Mouse (Mus musculus) spleen, postnatal 4 days (tissue): ENCODE results near the gene Zswim3.
"Not testable (repeated sequence)": the region's sequence is repeated elsewhere in the genome, so short reads cannot be mapped to it uniquely, and the experiment has no call there.

Source experiments
- DNase-seq, 2 experiments: peaks; one replicate each; pipeline ENCODE4 v3.0.0; 2022; ENCODE audit warnings: low spot score in 2 of 2

Zswim3 gene

GRCm38 (mm10) chr2:164779481-164780086 lies 25.3 kb upstream of the Zswim3 start, which contains the start of gene Tnnc2:
Gene Tnnc2 (minus strand): TSS chr2:164779967.
- no peak for DNase-seq

GRCm38 (mm10) chr2:164781876-164782275 lies 23.0 kb upstream of the Zswim3 start:
- DNase-seq = no peak

GRCm38 (mm10) chr2:164783926-164784581 lies 20.8 kb upstream of the Zswim3 start:
- no peak for DNase-seq

GRCm38 (mm10) chr2:164784869-164785420 lies 20.0 kb upstream of the Zswim3 start:
- DNase-seq = no peak

DNA sequence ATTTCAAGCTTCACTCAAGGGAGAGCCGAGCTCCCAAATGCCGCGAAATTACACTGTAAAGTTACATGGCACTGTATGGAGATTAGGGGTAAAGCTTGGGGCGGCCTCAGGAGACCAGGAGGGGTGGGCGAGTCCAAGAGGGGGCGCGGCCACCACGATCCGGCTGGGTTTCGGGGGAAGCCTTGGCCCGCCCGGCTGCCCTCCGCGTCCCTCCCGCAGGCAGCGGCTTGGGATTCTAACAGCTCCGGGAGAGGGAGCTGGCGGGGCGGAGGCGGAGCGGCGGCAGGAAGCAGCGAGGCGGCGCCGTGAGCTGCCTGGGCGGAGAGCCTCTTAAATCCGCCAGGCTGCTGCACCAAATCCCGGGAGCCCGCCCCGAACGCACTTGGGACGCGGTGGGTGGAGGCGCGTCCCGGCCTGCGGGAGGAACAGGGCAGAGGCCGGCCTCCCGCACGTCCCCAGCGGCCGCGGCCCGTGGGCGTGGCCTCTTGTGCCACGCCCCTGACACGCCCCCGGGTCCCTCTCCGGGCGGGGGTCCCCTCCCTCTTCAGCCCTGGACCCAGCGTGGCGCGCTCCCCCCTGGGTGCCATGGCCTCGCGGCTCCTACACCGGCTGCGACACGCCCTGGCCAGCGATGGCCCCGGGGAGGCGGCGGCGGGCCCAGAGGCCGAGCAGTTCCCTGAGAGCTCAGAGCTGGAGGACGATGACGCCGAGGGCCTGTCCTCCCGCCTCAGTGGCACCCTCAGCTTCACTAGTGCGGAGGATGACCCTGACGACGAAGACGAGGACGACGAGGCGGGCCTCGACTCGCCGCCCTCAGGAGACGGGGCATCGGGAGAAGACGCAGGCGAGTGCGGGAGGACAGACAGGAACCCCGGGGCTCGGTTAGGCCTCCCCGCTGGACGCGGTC lies 19.2 kb upstream of the Zswim3 start, which contains the start of gene Snx21:
Gene Snx21, plus strand, starts transcription at position 343 of the 907 bp plus-strand sequence.
- peak; percentile 71 to 84 for DNase-seq

GRCm38 (mm10) chr2:164786388-164786885 lies 18.5 kb upstream of the Zswim3 start:
- DNase-seq = no peak

GRCm38 (mm10) chr2:164787032-164787431 lies 17.9 kb upstream of the Zswim3 start:
- no peak for DNase-seq

DNA sequence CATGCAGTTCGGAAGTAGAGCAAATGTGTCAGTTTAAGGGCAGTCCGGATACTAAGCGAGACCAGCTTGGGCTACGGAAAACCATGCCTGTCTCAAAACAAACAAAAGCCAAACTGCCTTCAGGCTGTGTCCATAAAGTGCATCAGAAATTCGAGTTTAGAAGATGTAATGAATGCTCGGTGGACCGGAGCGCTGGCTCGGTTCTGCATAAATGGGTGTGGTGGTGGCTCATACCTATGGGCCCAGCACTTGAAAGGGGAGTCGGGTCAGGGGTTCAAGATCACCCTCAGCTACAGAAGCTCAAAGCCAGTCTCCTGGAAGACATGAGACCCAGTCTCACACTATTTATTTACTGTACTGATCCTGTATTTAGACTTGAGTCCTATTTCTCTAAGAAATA lies 17.1 kb upstream of the Zswim3 start:
- no peak for DNase-seq

DNA sequence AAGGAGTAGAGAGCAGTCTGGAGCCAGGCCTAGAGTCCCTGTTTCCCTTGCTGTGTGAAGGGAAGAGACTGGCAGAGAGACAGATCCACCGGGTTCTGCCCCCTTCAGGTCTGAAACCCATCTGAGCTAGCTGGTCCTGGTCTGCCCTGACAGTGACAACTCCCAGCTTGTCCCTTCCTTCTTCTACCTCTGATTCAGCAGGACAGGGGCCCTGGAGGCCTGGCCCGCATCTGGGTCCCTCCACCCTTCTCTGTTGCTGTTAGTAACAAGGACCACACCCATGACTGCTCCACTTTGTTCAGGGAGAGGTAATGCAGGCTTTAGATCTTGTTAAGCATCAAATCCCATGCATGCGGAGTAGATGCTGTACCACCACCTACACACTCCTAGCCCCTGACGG lies 16.5 kb upstream of the Zswim3 start:
- no peak for DNase-seq

DNA sequence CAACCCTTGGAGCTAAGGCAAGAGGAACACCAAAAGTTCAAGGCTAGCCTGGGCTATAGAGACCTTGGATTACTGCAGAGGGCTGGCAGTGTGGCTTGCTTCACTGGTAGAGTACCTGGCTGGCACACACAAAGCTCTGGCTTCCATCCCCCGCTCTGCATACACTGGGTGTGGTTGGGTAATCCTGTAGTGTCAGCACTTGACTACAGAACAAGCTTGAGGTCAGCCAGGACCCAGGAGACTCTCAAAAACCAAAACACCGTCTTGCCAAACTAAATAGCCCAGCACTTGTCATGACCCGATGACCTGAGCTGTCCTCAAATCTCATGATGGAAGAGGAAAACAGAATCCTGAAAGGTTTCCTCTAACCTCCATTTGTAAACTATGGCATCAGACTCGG lies 14.4 kb upstream of the Zswim3 start:
- DNase-seq = no peak

- no peak for DNase-seq
These were observed 13.0 kb upstream of the Zswim3 start for GRCm38 (mm10) chr2:164791841-164792261.

DNA sequence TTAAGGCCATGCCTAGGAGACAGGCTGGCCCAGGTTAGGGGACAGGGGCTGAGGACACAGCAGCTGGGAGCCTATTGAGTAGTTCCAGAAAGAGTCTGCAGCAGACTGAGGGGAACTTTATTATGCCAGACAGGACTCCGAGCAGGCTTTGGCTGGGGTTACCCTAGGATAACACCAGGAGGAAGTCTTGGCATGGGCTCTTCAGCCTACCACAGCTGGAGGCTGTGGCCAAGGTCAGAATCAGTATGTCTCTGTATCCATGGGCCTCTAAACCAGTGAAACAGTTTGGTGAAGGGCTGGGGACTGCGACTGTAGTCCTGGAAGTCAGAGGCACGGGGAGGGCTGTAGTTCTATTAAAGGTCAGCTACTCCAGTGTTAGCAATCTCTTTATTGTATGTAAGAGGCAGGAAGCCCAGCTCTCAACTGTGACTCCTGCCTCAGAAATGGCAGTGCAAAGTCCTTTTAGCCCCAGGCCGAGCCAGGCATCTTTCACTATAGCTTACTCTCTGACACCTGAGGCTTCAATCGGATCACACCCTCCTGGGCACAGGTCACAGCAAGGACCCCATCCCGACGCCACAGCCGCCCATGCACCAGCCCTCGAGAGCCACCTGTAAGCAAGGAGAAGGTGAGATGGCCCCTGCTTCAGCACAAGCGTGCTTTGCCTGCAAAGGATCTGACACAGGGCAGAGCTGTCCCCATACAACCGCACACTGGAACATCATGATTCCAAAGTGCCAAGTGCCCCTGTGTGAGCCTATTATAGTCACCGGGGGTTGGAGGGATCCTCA lies 12.3 kb upstream of the Zswim3 start:
- DNase-seq = no peak

DNA sequence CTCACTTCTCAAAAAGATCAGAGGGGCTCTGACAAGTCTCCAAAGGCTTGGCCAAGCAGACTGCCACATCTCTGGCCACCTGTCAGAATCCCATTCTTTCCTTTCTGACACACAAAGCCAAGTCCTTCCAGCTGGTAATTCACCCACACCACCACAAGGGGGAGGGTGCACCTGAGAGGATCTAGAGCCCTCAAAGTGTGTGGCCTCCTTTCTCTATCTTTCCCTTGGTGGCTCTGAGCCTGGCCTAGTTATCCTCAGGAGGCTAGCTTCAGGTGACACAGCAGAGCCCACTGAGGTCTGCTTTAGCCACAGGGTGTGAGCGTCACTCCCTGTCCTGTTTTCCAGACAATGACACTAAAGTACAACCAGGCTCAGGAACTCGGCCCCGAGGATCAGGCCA lies 11.7 kb upstream of the Zswim3 start:
- peak; percentile 73 to 87 for DNase-seq

DNA sequence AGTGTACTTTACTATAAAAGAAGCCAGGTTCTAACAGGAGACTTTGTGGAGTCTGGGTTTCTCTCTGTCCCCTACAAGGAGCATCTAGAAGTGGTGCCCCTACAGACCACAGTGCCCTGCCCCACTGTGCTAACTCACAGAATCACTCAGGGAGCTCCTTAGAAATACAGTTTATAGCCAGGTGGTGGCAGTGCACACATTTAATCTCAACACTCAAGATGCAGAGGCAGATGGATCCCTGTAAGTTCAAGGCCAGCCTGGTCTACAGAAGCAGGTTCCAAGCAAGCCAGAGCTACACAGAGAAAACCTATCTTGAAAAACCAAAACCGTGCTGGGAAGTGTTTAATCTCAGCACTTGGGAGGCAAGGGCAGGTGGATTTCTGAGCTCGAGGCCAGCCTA lies 11.1 kb upstream of the Zswim3 start:
- no peak for DNase-seq

GRCm38 (mm10) chr2:164794293-164794692 lies 10.6 kb upstream of the Zswim3 start:
- DNase-seq = peak; percentile 83 to 89

- no peak for DNase-seq
These were observed 9.0 kb upstream of the Zswim3 start for GRCm38 (mm10) chr2:164795868-164796267.

DNA sequence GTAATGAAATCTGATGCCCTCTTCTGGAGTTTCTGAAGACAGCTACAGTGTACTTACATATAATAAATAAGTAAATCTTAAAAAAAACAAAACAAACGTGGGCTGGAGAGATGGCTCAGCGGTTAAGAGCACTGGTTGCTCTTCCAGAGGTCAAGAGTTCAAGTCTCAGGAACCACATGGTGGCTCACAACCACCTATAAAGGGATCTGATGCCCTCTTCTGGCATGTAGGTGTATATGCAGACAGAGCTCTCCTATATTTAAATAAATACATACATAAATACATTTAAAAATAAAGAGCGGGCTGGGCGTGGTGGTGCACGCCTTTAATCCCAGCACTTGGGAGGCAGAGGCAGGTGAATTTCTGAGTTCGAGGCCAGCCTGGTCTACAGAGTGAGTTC lies 6.3 kb upstream of the Zswim3 start:
- DNase-seq = not testable (repeated sequence)

DNA sequence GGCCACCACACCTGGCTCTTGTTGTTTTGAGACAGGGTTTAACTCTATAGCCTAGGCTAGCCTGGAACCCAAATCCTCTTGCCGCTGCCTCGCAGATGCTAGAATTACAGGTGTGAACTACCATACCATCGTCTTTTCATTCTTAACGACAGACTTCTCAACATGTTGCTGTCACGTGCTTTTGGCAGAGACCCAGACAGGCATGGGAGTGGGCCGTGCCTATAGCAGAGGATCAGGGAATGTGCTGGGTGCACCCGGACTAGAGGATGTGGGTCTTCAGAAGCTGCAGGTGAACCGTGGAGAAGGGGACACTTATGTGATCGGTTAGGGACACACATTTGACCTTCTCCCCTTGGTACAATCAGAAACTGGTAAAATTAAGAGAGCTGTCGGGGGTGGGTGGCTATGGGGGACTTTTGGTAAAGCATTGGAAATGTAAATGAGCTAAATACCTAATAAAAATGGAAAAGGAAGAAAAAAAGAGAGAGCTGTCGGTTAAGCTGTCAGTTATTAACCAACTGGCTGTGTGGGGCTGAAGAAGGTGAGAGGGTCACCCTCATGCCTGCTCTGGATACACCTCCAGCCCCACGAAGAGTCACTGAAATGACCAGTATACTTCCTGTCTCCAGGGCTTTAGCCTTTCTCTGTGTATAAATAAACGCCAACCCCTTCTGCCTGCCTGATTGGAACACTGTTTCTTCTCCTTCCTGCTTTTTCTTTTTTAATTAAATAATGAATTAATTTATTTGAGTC lies 4.5 kb upstream of the Zswim3 start:
- DNase-seq = no peak

DNA sequence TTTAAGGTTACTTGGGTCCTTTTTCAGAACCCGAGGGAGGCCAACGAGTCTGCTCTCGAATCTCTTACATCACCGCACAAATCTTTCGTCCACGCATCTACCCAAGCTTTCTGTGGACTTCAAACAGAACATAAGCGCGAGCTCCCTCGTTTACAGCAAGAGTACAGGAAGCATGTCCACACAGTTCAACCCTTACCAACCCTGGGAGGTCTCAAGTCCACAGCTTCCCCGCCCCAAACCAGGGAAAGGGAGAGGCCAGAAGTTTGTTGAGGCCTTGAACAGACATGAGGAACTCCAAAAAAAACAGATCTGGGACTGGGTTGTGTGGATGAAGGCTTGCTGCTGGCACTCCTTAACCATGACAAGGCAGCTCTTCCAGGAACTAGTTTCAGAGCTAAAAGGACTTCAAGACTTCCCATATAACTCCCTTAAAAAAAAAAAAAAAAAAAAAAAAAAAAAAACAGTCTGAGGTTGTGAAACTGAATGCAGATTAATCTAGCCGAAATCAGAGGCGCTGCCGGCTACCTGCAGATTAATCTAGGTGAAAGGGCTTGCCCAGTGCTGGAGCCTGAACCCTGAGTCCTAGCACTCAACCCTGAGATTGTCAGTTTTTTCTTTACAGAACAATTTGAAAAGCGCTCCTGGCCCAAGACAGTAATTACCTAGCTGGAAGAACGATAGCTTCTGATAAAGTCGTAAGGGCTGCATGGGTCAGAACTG lies 1.5 kb upstream of the Zswim3 start:
- DNase-seq = no peak

DNA sequence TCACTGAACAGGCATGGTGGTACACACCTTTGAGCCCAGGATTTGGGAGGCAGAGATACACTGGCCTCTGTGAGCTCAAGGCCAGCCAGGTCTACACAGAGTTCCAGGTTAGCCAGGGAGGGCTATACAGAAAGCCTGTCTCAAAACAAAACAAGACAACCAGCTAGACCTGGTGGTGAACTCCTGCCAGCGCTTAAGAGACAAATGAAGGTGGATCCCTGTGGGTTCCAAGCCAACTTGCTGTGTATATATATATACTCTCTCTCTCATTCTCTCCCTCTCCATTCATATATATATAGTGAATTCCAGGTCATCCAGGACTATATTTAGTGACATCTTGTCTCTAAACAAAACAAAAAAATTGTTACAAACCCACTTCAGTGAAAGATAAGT lies 981 bp upstream of the Zswim3 start:
- no peak for DNase-seq
